Mouse (Mus musculus): ENCODE data around the gene Lfng.

Lfng gene

DNA sequence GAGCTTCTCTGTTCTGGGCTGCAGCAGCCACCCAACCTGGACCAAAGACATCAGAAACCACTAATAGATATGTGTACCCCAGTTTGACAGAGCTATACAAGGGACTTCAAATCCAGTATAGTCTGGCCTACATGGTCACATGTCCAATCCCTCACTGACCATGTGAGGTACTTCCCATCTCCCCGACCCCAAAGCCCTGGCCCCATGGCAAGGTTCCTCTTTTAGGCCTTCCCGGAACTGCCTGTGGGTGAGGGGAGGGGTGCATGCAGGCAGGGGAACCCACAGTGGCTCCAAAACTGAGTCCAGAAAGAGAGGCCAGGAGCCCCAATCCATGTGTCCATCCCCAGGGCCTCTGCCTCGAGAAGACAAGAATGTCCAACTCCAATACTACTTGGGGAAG lies 35.0 kb downstream of the Lfng start:
- DNase-seq: no peak

DNA sequence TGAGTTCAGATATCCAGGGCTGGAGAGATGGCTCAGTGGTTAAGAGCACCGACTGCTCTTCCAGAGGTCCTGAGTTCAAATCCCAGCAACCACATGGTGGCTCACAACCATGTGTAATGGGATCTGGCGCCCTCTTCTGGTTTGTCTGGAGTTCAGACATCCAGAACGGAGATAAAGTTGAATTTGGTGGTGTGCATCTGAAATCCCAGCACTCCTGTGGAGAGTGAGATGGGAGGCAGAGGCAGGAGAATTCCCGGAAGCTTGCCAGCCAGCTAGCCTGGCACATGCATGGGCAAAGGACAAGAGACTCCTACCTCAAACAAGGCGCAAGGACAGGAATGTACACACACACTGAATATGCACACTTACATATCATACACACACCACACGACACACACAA lies 37.1 kb downstream of the Lfng start:
- no peak for DNase-seq

DNA sequence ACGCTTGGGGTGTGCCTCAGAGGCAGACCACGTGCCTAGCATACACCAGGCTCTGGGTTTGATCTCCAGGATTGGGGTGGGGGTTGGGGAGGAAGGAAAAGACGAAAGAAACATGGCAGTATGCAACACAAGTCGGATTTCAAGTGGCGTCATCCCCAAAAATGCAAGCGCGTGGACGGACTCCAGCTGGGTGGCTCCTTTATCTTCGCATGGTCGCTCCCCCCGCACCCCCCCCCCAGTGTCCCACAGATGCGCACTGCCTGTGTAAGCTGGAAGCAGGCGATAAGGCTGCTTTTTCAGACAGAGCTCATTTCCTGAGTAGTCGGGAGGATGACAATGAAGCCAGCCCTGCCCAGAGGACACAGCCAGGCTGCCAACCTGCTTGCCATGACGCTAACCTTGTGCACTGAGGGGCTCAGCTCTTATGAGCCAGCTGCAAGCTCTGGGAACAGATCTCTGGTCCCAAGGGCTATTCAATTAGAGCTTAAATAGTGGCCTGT lies 37.6 kb downstream of the Lfng start:
- no peak for DNase-seq

DNA sequence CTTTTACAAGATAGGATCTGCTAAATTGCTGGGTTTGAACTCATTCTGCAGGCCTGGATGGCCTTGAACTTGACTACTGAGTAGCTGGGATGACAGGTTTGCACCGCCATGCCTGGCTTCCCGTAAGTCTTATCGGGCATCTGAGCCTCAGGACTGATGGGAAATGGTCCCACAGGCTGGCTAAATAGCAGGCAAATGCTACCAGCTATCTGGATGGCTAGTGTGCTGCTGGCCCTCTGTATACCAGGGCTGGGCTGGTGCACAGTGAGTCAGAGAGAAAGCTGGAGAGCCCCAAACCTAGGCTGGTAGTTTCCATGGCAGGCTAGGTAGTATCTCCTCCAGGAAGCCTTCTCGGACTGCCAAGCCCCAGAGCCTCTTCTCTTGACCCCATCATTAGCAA lies 38.3 kb downstream of the Lfng start:
- DNase-seq: no peak

DNA sequence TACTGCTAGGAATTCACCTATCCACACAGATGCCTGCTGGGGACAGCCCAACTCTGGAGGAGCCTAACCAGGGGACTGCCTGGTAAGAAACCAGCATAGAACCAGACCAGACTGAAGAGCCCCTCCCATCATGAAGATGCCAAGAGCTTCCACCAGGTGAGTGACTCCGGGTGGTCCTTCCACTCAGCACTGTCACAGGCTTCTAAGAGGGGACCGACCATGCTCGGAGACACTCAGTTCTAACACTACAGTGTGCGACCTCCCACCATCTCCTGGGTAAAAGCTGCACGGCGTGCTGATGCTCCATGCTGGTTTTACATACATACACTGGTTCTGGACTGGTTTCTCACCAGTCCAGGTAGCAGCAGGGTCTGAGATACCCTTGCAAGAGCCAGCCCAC lies 39.1 kb downstream of the Lfng start:
- no peak for DNase-seq

DNA sequence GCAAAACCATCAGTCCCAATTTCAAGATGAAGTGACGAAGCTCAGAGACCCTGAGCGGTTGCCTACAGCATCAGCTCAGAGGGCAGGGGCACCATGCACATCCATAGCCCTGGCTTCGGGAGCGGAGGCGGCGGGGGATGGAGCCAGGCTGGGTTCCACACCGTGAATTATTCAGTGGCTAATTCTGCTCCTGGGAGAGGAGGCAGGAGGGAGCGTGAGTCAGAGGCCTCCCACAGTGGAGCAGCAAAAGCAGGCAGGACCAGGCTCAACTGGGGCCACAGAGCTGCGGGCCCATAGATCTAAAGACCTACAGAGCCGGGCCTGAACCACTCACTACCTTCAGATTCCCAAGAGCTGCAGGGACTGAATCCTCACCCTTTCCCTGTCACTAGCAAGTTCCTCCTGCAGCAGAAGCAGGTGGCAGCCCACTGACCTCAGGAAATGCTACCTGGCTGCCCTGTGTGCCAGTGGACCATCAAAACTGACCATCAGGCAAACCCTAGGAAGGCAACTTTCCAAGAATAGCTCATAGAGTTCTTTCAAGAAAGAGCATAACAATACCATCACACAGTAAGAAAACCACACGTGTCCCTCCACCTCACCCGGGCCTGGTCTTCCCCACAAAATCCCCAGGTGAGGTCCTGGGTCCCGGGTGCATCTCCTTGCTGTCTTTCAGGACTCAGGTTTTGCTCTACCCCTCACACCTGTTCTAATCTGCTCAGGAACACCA lies 40.1 kb downstream of the Lfng start:
- DNase-seq: peak; percentile 55 to 69

DNA sequence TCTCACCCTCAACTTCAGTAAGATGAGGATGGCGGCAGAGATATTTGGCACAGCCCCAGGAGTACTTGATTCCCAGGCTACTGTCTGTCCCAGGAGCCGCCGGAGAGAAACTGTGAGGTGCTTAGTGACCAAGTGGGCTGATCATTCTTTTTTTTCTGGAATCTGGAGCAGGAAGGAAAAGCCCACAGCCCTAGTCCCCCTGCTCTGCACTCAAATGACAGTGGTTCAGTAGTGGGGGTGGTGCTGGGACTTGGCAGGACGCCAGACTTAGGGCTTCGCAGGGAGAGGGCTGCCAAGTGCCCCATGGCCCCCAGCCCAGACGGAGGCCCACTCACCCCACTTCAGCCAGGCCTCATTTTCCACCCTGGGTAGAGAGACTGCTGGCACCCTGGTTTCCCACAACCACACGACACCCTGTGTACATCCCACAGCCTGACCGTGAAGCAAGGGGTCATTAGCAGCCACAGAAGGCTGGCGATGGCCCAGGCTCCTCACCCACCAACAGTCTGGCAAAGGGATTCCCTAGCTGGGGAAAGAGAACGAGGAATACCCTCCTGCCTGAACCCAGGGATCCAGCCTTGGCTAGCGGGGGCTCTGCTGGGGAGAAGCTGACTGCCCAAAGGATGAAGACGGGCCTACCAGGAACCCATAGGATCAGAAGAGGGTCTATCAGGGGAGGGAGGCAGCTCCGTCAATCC lies 40.9 kb downstream of the Lfng start:
- peak; percentile 55 to 63 for DNase-seq

DNA sequence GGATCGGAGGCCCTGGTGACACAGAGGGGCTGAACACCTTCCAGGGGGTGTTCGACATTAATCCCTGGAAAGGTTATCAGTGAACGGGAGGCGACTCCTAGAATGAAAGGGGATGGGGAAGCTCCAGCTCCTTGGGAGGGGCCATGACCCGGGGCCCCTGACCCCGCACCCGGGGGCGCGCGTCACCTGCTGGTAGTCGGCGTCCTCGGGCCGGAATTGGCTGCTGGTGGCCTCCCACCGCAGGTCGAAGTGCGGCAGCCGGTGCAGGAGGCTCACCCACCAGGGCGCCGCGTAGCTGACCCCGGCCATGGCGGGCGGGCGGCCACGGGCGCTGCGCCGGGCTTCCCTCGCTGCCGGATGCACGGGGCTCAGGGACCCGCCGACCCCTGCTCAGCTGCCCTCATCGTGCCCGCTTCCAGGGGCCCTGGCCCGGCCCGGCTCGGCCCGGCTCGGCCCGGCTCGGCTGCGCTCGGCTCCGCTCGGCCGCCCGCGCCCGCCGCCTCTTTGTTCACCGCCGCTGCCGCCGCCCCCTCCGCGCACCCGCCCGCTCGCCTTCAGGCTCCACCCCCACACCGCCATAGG lies 41.5 kb downstream of the Lfng start, which contains the start of gene Ttyh3:
Gene Ttyh3, minus strand, starts transcription at position 513 of the 582 bp plus-strand sequence.
- DNase-seq: no peak

DNA sequence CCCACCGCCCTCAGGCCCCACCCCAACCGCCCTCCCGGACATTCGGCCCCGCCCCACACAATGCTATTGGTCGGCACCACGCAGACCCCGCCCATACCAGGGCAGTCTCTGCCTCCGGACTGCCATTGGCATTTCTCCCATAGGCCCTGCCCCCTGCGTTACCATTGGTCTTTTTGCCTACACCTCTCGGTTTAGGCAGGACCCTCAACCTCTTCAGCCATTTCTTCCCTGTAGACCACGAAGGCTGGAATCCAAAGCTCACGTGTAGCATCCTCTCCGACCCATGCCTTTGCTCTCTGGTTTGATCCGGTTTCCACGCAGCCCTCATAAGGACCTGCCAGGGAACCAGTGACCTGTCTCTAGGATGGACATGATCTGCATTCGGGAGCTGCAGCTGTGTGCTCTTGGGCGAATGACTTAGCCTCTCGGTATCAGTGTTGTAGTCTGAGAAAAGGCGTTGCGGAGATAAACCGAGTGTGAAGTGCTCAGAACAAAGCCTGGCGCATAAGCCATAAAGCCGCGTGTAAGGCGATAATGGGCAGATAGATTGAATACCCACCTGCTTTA lies 42.1 kb downstream of the Lfng start:
- peak; percentile 97 to 99 for DNase-seq

DNA sequence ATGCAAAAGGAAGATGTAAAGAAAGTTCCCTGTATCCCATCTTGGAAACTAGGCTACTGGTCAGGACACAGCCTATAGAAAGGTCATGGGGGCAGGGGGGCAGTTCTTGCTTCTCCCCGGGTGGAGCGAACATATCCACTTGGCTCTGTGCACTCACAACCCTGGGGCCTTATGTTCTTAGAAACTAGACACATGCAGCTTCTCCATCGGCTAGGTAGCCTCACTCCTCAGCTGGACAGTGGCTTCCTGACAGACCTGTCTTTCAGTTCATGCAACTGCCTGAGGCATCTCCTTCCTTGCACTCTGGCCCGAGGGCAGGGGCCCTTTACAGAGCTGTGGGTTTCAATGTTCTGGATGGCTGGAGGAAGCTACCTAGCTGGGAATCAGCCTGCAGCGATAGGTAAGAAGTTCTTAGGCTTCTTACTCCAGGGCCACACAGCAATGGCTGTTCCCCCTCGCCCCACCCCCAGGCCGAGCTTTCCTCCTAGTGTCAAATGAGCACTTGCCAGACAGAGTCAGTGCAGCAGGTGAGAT lies 42.8 kb downstream of the Lfng start:
- no peak for DNase-seq

DNA sequence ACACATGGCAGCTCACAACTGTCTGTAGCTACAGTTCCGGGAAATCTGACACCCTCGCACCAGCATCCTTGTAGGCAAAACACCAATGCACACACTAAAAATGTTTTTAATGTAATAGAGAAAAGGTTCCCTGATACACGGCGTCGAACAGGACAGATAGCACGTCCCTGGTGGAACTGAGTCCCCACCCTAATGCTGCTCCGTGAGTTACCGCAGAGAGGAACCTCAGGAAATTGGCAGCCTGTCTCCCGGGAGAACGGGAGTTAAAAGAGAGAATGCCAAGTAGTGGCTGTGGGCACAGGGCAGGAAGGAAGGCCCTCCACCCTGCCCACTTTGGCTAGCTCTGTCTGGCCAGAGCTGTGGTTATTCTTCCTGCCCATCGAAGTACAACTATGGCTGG lies 44.1 kb downstream of the Lfng start:
- DNase-seq: no peak

DNA sequence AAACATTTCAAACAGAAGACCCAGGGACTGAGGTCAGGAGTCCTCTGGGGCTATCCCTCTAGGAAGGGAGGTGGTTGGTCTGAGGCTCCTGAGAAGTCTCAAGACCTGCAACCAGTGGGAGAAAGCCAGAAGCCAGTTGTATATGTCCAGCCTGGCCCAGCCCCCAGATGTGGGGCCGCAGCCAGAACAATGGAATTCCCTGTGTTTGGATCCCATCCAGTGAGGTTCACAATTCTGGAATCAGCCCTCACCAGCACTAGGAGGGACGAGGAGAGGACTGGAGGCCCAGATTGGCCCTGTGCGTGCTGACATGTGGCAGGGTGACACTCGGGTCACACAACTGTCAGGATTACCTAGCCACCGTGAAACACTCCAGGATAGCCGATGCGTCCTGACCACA lies 45.5 kb downstream of the Lfng start:
- no peak for DNase-seq

DNA sequence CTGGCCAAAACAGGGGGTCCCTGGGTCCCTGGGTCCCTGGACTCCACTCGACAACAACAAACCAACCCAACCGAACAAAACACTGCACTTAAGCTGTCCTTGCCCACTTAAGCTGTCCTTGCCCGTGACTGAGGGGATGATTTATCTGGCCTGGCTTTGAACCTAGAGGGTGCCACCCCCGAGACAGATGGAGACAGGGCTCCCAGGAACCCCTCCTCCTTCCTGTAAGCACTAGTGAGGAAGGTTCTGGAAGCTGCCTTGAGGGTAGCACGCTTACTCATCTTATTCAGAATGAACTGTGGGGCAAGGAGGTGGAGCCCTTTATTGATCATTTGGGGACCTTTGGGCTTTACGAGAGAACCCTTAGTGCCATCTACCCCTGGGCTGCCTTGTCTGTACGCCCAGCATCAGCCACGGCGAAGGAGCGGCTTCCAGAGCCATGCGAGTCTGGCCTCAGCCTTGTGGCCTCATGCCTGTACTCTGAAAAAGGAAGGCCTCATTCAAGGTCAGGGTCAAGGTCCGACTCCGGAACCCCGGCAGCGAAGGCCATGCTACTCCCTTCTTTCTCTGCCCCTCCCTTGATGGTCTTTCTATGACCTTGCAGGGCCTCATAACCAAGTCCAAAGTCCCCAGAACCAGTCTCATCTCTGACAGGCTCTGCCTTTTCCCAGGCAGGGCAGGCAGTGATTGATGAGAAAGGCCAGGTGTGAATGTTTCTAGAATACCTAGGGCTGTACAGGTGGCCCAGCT lies 47.2 kb downstream of the Lfng start:
- DNase-seq: no peak

DNA sequence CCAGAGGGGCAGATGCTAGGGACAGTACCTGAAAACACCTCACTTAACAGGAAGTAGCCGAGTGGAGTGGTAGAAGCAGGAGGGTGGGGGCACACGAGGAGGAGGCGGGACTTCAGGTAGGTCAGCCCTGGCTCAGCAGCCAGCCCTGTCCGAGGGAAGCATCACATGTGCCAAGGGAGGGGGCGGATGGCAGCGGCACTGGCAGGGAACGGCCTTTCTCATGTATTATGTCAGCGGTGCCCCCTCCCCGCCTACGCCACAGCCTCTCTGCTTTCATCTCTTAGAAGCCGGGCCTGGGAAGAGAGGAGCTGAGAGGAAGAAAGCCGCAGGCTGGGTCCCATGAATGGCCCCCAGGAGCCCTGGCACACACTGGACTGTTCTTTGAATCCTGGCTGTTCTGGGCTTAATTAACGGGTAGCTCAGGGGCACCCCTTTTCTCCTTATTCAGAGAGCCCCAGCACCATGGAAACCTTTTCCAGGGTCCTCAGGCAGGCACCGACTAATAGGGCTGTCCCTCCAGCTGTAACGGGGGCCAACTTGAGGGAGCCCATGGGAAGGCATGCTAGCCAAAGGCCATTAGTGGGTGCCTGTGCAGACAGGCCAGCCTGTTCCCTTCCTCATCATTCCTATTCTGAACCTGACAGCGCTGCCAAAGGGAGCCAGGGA lies 52.6 kb downstream of the Lfng start:
- DNase-seq: peak; percentile 27 to 43

DNA sequence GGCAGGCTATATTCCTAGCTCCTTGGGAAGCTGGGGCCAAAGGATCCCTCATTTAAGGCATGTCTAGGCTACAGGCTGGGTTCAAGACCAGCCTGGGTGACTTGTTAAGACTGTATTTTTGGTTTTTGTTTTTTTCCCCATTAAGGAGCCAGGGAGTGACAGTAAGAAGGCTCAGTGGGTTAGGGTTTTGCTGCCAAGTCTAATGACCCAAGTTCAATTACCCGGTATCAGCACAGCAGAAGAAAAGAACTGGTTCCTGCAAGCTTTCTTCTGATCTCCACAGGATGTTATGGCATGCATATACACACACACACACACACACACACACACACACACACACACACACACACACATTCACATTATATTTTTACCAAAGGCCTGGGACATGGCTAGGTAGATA lies 53.3 kb downstream of the Lfng start:
- no peak for DNase-seq

DNA sequence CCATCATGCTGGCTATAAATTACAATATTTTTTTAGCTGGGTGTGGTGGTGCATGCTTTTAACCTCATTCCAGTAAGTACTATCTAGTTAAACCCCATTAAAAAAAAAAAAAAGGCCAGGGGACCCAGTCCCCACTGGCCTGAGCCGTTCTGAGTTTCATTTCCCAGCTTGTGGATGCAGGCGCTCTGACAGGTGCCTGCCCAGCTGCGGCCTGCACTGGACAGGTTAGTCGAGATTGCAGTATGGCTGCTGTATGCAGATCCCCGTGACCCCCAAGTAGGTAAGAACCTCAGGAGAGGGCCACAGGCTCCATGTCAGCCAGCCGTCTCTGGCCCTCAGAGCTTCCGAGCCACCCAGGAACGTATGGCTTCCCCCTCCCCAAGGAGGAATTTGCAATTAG lies 54.3 kb downstream of the Lfng start:
- DNase-seq: no peak

DNA sequence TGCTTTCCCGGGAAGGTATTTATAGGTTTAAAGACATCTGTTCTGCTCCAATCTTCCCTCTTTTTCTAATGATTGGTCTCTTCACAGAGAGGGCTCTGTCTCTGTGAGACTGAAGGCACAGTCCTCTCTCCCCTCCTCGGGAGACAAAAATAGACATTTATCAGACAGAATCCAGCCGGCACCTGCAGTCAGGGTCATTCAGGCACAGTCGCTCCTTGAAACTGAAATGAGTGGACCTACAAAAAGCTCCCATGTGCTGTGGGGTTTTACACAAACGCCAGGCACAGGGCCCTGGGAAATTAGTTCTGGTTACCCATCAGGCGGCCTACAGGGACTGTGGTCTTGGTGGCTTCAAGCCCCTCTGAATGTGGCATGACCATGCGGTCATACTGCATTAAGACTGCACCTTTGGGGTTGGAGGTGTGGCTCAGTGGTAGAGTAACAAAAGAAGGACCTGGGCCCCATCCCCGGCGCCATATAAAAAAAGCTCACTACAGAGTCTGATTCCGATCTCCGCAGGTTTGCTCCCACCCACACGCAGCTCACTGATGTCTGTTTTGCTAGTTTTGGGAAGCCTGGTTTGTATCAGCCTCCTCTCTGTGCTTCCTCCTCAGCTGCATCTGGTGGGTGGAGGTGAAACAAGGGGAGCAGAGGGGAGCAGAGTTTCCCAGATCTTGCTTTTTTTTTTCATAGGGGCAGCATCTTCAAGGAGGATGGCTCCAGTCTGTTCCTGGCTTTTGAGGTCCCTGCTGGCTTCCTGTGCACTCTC lies 54.9 kb downstream of the Lfng start:
- no peak for DNase-seq

DNA sequence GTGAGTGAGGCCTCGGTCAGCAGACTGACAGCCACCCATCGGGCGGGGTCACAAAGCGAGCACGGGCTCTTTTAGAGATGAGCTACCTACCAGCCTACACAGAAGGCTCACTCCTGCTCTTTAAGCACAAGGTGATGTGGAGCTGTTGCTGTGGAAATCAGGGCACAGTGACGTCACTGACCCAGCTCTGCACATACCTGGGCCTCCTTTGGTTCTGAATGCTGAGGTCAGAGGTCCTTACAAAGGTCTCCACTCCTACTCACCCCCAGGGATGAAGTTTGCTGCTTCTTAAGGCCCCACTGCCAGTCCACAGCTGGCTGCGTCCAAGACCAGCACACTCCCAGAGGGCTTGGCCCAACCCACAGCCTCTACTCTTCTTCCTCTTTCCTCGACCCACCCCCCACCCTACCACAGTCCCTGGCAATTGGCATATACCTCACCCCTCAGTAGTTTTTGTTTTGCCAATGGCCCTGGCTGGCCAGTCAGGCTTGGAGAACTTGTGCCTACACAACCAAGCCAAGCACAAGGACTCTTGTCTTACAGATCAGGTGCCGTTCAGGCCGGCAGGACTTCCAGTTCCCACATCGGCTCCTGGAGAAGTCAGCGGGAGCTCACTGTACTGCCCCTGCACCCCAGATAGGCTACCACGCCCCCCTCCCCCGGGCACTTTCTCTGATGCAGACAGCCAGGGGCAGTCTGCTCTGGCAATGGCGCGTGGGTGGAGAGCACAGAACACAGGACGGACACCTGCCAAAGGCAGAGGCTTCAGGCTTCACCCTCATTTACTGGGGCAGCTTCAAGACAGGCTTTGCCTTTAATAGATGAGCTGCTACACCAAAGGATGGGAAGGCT lies 55.8 kb downstream of the Lfng start:
- peak; percentile 23 to 26 for DNase-seq

DNA sequence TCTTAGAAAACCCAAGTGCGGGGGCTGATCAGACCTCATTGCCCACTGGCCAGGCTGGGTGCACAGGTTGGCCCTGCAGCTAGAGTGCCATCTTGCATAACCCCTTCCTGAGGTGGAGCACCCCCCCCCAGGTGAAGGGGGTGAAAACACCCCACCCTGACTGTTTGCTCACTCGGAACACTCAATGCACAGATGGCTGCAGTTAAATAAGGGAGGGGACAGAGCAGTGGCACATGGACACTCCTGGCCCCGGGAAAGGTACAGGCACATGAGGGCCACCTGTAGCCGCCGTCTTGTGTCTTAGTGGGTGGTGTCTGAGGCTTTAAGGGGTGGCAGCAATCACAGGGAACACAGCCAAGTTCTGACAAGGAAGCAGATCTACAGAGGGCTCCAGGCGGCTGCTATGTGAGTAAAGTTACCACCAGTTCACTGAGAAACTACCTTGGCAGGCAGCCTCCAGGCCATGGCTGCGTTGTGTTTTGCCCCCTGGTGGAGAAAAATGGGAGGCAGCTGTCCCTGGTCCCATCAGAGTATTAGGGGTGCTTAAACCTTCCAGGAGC lies 56.6 kb downstream of the Lfng start:
- DNase-seq: peak; percentile 41 to 53

Measured in cerebellum, adult 18-20 months (tissue).